Mouse (Mus musculus) thymus, adult 2 months (tissue): ENCODE measurements around the gene Elmo3. TPM values are rescaled to one million over a fixed set of nuclear protein-coding genes. Genes with fewer than 3 reads are reported as not detected.

Experiments used
- DNase-seq: peaks from one replicate; pipeline ENCODE4 v3.0.0; 2021
- H3K27ac ChIP-seq: fragments of 200-500 bp; 2 replicates; pipeline ENCODE4 v1.5.1; 2012; ENCODE audit warnings: low read length, control low read depth; ENCODE audit not compliant: control insufficient read depth, insufficient read depth
- H3K27me3 ChIP-seq: fragments of 200-500 bp; 2 replicates; pipeline ENCODE4 v1.6.1; 2012; ENCODE audit warnings: mild to moderate bottlenecking, low read length, moderate library complexity, mixed read lengths; ENCODE audit not compliant: control insufficient read depth, insufficient read depth
- H3K36me3 ChIP-seq: fragments of 200-500 bp; 2 replicates; pipeline ENCODE4 v1.6.1; 2012; ENCODE audit warnings: mild to moderate bottlenecking, low read length, moderate library complexity; ENCODE audit not compliant: control insufficient read depth, insufficient read depth
- H3K4me1 ChIP-seq: fragments of 200-500 bp; replicated peaks from 2 replicates; pipeline ENCODE4 v1.6.1; 2012; ENCODE audit warnings: low read length; ENCODE audit not compliant: control insufficient read depth, insufficient read depth
- H3K4me3 ChIP-seq: fragments of 200-500 bp; 2 replicates; pipeline ENCODE4 v1.5.1; 2012; ENCODE audit warnings: mild to moderate bottlenecking, low read length, control low read depth, moderate library complexity; ENCODE audit not compliant: control insufficient read depth, insufficient read depth
- CTCF ChIP-seq: fragments of 200-500 bp; IDR thresholded peaks from 2 replicates; pipeline ENCODE4 v1.5.1; 2012; ENCODE audit warnings: mild to moderate bottlenecking, control low read depth, low read length, moderate library complexity, borderline replicate concordance; ENCODE audit not compliant: control insufficient read depth, poor library complexity, insufficient read depth; ENCODE audit errors: extremely low read depth
- POLR2A ChIP-seq: fragments of 200-500 bp; IDR thresholded peaks from 2 replicates; pipeline ENCODE4 v1.6.1; 2012; ENCODE audit warnings: mild to moderate bottlenecking, low read length, control low read depth, moderate library complexity; ENCODE audit not compliant: control insufficient read depth, poor library complexity, insufficient read depth; ENCODE audit errors: extremely low read depth
- WGBS: fragments of 180-500 bp; shearing (Covaris S2); methylation state at CpG from one replicate; pipeline ENCODE4 v1.1.7; 2018; 5-methylcytosine and 5-hydroxymethylcytosine counted together
- polyA plus RNA-seq: library from polyadenylated mRNA; depleted of rRNA; stranded (reverse); fragments of >200 nt; gene quantifications from 2 replicates; pipeline ENCODE4 v1.2.3, GENCODE M21; 2012

Gene Elmo3
- polyA plus RNA-seq, 1 experiment: 39.1 TPM

DNA sequence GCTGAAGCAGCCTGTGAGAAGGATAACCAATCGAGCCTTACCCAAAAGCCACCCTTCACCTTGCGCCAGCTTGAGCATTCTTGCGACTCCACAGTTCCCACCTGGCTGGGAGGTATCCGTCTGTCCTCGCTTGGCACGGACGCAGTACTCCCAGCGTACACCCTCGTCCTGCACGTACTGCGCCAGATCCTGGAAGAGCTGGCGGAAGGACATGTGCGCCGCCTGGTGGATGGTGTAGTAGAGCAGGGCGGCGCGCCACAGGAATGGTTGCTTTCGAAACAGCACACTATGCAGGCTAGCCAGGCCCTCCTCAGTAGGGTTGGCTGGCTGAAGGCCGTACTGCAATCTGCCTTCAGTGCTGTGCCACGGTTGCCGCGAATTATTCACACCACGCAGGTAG, 22.3 kb upstream of the Elmo3 start:
- H3K27me3 ChIP-seq: no peaks in the 10 kb centered on the region; the same call in 1 of the 2 replicates
- H3K4me1 ChIP-seq: peaks cover 12% of the 10 kb centered on the region
- no peak overlapping the region for H3K27ac ChIP-seq
- no peak for DNase-seq
- H3K4me3 ChIP-seq: no peak overlapping the region
- WGBS: 70% methylated on average over 23 of the region's 23 CpGs
- no peaks in the 10 kb centered on the region for H3K36me3 ChIP-seq
- TF ChIP-seq CTCF: peak; percentile 79
- no peak for TF ChIP-seq POLR2A

DNA sequence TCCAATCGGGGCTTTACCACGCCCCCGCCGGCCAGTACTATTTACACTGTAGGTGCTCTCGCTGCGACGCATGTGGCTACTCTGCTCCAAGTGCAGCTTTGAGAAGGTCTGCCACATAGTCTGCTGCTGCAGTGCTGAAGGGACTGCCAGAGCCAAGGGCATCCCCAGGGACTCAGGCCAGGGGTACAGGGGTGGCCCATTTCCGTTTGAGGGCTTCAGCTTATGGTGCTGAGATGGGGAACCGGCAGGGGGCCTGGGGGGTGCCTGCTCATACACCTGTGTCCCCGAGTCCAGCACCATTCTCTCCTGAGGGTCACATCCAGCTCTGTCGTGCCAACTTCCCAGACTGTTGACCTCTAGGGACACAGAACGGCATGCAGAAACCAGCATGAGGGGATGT, 19.9 kb upstream of the Elmo3 start:
- Histone ChIP-seq H3K4me3 (no peak overlapping the region), H3K4me1 (peaks cover 17% of the 10 kb centered on the region), H3K27ac (no peak overlapping the region), H3K36me3 (no peaks in the 10 kb centered on the region), H3K27me3 (no peaks in the 10 kb centered on the region)
- DNase-seq: no peak
- no peak for TF ChIP-seq CTCF
- no peak for TF ChIP-seq POLR2A
- WGBS: 94% methylated on average over 12 of the region's 12 CpGs

- TF ChIP-seq CTCF: no peak
- TF ChIP-seq POLR2A: no peak
- Histone ChIP-seq H3K27me3 (no peaks in the 10 kb centered on the region), H3K36me3 (no peaks in the 10 kb centered on the region), H3K4me1 (peaks cover 20% of the 10 kb centered on the region), H3K4me3 (no peak overlapping the region), H3K27ac (no peak overlapping the region)
- no peak for DNase-seq
- WGBS: 89% methylated on average over 4 of the region's 4 CpGs
Measured at GRCm38 (mm10) chr8:105286907-105287306, 18.5 kb upstream of the Elmo3 start.

- WGBS: 98% methylated on average over 5 of the region's 5 CpGs
- H3K36me3 ChIP-seq: no peaks in the 10 kb centered on the region
- no peaks in the 10 kb centered on the region for H3K27me3 ChIP-seq
- TF ChIP-seq POLR2A (no peak), CTCF (no peak)
- peaks cover 17% of the 10 kb centered on the region for H3K4me1 ChIP-seq
- H3K27ac ChIP-seq: no peak overlapping the region
- no peak for DNase-seq
- H3K4me3 ChIP-seq: no peak overlapping the region
Measured at GRCm38 (mm10) chr8:105288231-105288630, 17.2 kb upstream of the Elmo3 start.

- no peaks in the 10 kb centered on the region for H3K36me3 ChIP-seq
- DNase-seq: peak; percentile 97
- peaks cover 17% of the 10 kb centered on the region for H3K4me1 ChIP-seq
- peak overlapping the region; percentile 52; the same call in 1 of the 2 replicates for H3K27ac ChIP-seq
- under 1% methylated on average over 53 of the region's 53 CpGs for WGBS
- peak overlapping the region; percentile 77 for H3K4me3 ChIP-seq
- peak; percentile 43; the same call in 1 of the 2 replicates for TF ChIP-seq POLR2A
- 0 out of 2 replicates have a peak, but pooled peaks have one; percentile 28 for TF ChIP-seq CTCF
- H3K27me3 ChIP-seq: no peaks in the 10 kb centered on the region
Measured at GRCm38 (mm10) chr8:105288958-105289732, 16.3 kb upstream of the Elmo3 start.

GRCm38 (mm10) chr8:105289805-105290460, 15.5 kb upstream of the Elmo3 start, which contains the start of gene 4931428F04Rik:
Gene 4931428F04Rik (minus strand): TSS chr8:105289864.
- peak within 1 kb of the TSS; percentile 77 for H3K4me3 ChIP-seq
- H3K27ac ChIP-seq: peak within 1 kb of the TSS; percentile 52; the same call in 1 of the 2 replicates
- peak; percentile 66 for DNase-seq
- H3K27me3 ChIP-seq: no peaks in the 10 kb centered on the region
- H3K4me1 ChIP-seq: peaks cover 17% of the 10 kb centered on the region
- TF ChIP-seq POLR2A: no peak
- TF ChIP-seq CTCF: no peak
- no peaks in the 10 kb centered on the region for H3K36me3 ChIP-seq
- WGBS: 8% methylated on average over 43 of the region's 43 CpGs
